Mouse (Mus musculus) thymus, postnatal 36 days (tissue): ENCODE measurements around the gene Jak1.

ENCODE experiments used
- DNase-seq, 2 experiments: peaks; one replicate each; pipeline ENCODE4 v3.0.0; 2022; ENCODE audit warnings: mixed read lengths in 2 of 2

Gene Jak1

DNA sequence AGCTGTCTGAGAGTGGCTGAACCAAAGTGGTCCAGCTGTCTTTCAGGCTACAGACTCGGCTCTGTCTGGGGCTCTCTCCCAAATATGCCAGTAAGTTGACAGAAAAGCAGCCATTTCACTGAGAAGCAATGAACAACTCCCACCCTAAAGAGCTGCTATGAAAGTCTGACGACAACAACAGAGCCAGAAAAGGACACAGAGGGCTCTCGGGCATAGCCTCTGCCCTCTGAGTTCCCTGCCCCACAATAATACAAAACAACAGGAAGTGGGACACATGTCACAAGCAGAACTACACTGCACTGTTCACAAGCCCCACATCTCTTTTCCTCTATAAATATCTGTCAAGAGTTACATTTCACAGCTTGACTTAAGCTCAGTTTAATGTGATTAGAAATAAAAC, 79.9 kb downstream of the Jak1 start:
- peak in 1 of 2 experiments; percentile 35 for DNase-seq

DNA sequence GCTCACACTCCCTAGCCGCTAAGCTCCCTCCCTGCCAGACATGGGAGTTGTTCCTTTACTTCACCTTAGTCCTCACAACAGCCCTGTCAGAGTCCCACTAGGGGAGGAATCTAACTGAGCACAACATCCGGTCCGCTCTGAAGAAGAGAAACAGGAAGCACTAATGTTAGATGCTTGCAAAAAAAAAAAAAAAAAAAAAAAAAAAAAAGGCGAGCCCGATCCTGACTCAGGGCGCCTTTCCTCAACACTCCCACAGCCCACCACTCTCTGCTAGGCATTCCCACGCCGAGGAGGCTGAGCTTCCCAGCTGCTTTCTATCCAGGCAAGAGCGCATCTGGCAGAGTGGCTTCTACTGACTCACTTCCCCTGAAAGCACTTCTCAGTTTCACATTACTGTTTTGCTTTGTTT, 82.5 kb downstream of the Jak1 start:
- DNase-seq = peak; percentile 60 to 70

DNA sequence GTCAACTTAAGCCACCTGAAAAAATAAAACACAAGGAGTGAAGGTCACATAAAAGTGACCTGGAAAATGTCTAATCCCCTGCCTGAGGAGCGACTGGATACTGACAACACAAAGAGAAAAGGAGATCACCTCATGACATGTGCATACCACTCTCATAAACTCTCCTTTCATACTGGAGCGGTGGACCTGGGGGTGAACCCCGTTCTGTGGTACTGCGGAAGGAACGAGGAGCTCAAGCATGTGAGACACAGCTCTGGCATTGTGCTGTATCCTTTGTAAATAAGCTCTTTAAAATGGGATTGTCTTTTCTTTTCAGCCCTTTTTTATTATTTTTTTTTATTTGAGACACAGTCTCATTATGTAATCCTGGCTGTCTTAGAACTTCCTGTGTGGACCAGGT, 84.4 kb downstream of the Jak1 start:
- DNase-seq = no peak

DNA sequence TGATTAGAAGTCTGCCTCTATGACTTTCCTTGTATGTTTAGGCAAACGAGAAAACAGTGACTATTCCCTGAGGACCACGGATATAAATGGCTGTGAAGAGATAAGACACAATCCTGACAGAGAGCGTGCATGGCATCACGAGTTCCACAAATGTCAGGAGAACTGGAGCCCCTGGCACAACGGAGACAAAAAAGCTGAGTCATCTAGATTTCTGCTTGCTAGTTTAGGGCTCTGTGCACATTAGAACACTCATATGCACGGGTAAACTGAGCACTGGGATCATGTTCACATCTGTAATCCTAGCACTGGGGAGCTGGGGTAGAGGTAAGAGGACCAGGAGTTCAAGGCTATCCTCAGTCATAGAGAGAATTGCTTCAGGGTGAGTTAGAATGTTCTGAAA, 85.2 kb downstream of the Jak1 start:
- DNase-seq = no peak

DNA sequence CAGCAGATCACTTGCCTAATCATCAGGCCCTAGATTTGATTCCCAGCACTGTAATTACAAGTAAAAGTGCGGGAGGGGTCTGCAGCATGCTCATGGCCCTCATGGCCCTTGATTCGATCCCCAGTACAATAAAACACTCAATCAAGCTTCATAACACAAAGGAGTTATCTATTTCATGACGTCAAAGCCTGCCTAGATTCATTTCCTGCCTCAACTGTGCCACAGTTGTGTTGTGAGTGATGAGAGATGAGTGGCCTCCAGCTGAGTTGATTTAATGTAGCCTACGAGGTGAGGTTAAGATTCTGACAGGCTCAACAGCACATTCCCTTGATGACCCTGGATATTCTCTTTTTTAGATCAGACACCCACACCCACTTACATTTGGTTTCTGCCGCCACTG, 86.0 kb downstream of the Jak1 start:
- DNase-seq = no peak

DNA sequence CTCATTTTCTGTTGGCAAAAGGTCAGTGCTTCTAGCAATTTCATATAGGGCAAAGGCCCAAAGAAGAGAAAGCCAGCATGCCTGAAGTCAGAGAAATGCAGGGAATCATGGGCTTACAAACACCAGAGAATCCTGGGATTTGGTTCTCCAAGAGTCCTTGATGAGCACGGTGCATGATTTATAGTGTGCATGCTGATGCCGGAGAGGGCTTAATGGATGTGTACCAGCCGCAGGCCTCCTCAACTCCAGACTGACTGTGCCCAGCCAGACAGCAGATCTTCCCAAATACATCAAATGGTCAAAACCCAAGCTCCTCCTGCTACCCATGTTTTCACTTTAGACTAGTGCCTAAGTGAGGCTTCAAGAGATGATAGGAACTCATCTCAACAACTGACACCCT, 87.3 kb downstream of the Jak1 start:
- DNase-seq = no peak

DNA sequence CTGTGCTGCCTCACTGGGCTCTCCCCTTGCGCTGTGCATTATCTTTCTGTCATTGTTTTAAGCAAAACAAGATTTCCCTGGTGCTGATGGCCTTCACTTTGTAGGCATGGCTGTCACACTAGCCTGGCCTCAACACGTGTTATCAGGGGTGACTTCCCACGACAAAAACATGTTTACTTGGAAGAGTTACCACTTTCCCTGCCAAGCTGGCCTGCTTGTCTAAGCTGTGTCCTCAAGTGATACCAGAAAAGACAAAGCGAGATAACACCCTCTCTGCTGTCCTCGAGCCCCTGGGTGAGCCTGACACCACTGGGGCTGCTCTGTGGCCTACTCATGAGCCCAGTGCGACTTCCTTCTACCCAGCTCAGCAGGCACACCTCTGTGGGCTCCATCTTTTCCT, 89.0 kb downstream of the Jak1 start:
- no peak for DNase-seq

DNA sequence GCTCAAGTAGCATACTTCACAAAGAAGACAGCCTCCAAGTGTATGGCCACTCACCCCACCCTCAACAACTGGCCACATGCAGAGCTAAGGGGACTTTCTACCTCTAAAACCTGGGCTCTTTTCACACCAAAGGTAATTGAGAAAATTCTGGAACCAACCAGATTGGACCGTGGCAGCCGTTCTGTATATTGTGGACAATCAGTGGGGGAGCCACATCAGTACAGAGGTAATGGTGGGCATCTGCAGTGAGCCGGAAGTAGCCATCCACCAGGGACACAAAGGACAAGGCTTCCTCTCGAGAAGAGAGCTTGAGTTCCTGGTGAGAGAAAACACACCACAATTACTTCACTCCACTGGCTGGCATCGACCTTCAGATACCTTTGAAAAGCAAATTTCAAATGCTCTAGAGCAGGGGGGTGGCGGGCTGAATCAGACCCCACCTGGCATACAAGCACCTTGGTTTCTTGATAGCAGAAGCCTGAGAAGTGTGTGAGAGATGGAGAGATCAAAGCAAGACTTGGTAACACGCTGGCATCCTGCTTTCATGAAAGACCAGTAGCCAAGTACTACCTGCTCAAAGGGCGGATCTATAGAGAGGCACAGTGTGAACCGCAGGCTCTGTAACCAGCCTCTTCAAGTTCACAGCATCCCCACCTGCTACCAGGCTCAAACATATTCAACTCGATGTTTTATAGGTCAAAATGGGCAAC, 90.0 kb downstream of the Jak1 start:
- DNase-seq = peak; percentile 37 to 46

DNA sequence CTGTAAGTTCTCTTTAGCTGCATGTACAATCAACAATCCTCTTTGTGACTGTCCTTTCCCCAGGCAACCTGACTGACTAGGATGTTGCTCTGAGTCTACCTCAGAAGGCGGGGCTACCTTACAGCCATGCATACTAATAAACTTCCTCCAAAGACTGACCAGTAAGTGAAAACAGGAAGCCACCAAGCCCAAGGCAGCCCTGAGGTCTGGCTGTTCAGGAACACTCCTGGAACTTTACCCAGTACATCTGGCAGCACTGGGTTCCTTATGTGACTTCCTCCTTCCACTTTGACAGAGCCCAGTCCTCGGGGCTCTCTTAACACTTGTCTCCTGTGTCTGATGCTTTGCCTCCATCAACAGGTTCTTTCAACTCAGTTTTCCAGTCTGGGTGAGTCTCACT, 92.3 kb downstream of the Jak1 start:
- no peak for DNase-seq

DNA sequence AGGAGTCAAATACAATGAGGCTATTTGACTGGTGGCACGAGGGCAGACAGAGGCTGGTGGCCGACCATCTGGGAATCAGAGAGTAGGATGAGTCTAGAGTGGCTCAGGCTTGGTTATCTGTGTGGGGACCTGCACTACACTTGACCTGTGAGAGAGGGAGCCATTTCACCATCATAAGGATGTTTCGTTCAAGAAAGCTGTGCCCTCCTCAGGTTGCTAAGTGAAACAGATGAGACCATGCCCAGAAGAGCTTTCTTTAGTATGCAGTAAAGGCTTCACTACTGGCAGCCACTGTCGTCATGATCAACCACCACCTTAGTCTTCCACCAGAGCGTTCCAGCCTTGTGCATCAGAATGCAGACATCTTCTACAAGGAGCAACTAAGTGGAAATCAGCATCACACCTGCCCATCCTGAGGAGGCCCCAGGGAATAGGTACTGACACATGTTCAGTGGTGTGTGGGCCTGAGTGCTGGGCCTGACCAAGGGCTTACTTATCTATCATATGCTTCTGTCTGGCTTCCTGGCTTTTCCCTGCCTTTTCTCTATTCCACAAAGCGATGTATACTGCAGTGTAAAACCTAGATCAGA, 96.8 kb downstream of the Jak1 start:
- DNase-seq = peak; percentile 52 to 64

DNA sequence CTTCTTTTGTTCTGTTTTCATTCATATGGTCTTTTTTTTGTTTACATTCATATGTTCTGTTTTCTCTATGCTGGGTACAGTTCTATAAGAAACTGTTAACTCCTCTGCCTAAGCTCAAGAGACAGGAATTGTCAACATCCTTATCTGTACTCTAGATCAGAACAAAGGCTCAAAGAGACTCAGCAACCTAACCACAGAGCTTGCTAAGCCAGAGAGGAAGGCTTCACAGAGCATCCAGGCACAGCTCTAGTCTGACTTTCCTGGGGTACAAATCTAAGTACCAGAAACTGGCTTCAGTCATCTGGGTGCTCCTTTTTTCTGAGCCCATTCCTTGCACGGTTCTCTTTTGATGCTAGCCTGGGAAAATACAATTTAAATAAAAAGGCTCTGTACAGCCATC, 97.3 kb downstream of the Jak1 start:
- DNase-seq = peak in 1 of 2 experiments; percentile 47

DNA sequence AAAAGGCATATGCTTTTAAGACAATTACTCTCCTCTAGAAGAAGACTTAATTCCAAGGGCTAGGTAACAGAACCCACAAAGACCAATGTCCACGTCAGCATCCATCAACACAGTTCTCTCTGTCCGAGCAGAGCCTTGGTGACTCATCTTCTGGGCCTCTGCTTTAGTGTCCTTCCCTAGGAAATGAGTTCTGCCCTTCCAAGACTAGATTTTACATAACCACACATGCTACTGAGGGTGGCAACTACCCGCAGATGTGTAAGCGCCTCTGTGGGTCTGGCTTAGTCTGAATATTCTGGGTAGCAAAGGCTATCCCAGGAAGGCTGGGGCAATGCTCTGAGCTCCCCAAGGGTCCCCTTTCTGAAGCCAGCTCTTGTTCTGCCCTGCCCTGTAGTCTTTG, 99.3 kb downstream of the Jak1 start:
- no peak for DNase-seq

DNA sequence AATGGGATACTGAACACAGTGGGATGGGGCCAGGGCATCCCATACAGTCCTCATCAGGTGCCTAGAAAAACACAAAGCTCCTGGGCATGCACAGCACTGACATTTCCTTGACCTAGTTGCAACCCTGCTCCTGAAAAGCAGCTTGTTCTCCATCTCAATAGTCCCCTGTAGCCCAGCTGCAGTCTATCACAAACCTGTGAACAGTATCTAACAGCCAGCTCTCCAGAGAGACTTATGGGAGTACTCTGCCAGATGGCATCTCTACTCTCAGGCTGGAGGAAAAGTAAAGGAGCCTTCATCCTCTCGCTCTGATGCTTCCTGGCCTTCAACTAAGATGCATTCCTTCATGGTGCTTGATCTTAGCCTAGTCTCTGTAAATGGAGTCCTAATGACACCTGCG, 100.4 kb downstream of the Jak1 start:
- DNase-seq = no peak

DNA sequence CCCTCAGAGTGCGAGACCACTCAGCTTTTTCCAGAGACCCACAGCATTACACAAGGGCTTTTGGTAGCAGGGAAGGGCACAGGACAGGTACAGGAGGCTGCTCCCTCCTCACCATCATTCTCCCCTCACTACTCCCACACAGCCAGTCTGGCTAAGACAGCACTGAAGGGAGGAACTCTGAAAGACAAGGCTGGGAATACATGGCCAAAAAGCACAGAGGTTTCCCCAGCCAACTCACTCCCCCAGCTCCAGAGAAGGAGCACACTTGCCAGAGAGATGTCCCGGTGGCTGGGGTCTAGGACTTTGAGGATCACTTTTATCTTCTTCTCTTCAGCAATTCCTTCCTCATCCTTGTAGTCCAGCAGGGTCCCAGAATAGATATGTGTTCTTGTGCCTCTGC, 100.9 kb downstream of the Jak1 start:
- no peak for DNase-seq

DNA sequence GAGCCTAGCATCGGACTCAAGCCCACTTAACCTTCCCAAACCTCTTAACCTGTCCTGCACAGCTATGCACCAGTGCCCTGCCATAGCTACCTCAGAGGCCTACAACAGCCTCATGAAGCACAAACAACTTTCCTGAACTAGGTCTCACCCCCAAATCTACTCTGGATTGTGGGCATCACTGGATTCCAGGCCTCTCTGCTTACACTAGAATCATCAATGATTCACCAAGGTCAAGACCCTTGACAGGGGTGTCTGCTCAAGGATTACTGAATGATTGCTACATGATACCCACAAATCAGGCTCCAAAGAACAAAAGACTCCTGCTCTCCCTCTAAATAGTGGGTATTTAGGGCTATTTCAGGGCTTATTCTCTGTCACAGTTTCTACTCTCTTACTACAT, 104.3 kb downstream of the Jak1 start:
- DNase-seq = no peak

DNA sequence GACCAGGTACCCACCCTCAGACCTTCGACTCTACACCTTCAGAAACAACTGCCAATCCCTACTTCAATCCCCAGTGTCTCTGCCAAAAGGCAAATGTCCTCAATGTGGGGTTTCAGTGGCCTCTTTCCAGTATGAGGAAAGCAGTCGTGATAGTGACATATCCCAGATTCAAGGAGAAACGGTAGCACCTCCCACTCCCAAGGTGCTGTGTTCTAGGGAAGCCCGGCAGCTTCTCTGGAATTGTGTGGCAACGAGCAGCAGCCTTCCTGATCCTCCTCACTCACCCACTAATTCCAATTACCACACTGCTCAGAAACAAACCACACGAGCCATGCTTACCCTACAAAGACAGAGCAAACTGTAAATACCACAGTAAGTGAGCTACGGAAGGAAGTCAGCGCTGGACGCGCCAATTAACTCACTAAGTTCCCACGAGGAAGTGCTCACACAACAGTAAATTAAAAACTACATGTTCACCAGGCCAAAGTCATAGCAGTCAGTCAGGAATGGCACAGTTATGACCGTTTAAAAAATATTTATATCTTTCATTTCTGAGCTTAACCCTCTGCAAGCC, 105.8 kb downstream of the Jak1 start:
- no peak for DNase-seq

DNA sequence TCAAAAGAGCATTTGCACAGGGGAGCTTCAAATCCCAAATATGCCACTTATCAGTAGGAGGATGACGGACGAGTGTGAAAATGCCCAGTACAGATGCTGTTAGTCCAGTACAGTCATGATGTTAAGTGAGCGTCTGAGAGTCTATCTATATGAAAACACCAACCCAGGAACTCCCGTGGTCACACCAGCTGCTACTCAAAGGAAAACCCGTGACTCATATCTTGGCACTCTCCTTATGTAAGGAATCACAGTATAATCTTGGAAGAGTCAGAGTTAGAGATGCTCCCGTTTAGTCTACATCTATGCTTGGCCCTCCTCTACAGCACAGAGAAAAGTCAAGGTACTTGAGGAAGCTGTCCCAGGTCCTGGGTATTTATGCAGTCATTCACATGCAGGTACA, 106.8 kb downstream of the Jak1 start:
- DNase-seq = no peak

DNA sequence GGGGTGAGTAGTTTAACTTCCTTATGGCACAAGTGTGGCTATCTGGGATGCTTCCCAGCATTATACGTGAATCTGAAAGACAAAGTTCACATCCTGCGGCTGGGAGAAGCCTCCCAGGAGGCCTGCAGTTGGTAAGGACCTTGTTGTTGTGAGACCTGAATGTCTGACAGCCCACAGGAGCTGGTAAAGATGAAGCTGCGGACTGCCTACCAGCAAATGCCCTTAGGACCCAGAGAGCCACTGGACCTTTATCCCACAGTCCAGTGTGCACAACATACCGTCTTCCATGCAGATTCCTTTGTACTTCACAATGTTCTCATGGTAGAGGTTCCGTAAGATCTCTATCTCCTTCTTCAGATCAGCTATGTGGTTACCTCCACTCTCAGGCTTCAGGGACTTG, 107.6 kb downstream of the Jak1 start:
- no peak for DNase-seq

DNA sequence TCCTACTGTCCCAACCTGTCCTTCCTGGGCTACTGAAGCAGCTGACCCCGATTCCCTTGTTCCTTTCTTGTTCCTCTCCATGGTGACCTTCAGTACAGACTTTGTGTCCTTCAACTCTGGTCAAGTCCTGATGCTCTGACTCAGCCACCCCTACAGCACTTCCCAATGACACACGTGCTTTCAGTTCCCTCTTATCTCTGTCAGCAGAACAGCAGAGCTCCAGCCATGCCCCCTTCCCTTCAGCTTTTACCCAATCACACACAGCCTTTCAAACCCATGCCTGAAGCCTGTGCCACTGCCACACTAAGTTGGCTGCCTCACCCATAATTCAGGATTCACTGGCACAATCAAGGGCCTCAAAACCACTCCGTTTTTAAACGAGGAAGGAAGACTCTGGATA, 109.5 kb downstream of the Jak1 start:
- no peak for DNase-seq

DNA sequence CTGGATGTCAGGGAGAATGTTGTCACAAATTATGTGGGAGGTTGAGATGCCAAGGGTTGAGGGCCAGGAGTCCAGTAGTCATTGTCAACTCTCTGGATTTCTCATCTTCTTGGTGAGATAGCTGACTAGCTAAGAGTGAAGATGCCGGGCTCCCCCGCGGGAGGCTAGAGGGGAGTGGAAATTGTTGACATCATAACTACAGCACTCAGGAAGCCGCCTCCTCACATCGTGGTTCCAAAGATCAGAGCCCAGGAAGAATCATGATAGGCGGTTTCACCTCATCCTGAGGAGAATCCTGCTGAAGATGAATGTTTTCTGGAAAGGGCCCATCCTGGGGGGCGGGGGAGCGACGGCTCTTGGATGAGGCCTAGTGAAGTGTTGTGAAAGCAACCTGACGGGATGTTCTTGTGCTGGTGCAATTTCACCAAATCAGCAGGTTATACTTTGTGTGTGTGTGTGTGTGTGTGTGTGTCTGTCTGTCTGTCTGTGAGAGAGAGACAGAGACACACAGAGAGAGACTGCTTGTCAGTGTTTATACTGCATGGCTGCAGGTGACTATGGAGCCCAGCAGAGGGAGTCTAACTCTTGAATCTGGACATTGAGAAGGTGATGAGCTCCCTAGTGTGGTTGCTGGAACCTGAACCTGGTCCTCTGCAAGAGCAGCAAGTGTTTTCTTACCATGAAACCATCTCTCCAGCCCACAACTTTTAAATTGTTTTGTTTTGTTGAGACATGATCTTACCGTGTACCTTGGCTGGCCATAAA, 118.0 kb downstream of the Jak1 start:
- peak in 1 of 2 experiments; percentile 28 for DNase-seq

DNA sequence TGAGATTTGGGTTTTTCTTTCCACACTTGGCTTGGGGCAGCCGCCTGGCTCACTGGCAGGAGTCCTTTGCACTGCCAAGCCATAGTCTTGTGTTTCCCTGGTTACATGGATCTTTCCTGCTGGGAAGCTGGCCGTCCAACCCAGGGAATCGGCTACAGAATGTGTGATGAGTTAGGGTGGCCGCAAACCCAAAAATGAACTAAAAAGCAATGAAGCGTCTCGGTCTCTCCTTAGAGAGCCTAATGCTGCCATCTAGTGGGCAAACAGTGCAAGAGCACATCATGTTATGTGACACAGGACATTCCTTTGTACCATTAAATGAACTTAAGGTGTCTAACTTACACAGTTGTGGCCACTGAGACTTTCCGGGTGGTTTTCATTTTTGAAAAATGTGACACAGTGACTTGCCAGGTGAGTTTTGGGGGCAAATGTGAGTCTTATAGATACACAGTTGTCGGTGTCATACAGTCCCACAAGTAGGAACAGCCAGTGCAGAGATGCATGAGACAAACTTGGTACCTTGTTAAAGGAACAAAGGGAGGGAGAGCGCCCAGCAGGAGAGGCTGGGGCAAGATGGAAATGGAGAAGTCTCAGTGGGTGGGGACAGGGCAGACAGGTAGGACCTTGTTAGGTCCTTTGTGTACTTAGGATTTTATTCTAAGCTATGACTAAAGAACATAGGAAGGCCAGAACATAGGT, 118.9 kb downstream of the Jak1 start:
- DNase-seq = peak; percentile 55 to 56

DNA sequence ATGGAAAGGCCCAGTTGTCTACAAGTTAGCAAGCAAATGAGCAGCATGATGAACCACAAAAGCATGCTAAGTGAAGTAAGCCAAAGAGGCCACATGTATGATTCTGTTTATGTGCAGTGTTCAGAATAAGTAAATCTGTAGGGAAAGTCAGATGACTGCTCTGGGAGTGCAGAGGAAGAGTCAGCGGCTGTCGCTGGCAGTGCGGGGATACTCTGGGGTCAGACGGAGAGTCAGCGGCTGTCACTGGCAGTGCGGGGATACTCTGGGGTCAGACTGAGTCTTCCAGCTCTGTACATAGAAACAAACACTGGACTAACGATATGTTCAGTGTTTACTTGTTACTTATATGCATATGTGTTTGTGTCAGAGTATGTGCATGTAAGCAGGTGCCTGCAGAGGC, 120.3 kb downstream of the Jak1 start:
- DNase-seq = no peak

DNA sequence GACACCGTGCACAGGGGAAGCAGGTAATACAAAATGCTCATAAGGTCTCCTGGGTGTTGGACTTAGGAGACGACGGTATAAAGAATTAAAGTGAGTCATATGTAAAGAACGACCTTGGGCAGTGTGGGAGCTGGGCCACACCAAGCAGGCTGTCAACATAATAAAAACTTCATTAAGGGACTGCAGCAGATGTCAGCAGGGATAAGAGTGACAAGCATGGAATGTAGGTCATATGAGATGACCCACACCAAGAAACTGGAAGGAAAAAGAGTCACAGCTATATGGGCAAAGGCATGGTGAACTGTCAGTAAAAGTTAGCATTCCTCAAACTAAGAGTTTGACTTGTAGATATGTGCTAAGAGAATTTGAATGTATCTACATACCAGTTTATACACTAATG, 120.7 kb downstream of the Jak1 start:
- no peak for DNase-seq
